Mouse (Mus musculus): ENCODE results near the gene Vps13c.

Gene Vps13c

GRCm38 (mm10) chr9:67839981-67840859 is at the start of gene Vps13c:
Vps13c (plus strand) TSS chr9:67840396.
- peak; percentile 67 for DNase-seq (ENCODE audit: low read depth, low spot score)

- DNase-seq (ENCODE audit: low read depth, low spot score), result no peak
These were observed 47.8 kb upstream of the Vps13c start for GRCm38 (mm10) chr9:67792405-67792804.

GRCm38 (mm10) chr9:67793501-67793900 is 46.7 kb upstream of the Vps13c start:
- no peak for DNase-seq (ENCODE audit: low read depth, low spot score)

GRCm38 (mm10) chr9:67794216-67794615 is 46.0 kb upstream of the Vps13c start:
- DNase-seq (ENCODE audit: low read depth, low spot score), result no peak

GRCm38 (mm10) chr9:67794668-67795067 is 45.5 kb upstream of the Vps13c start:
- DNase-seq (ENCODE audit: low read depth, low spot score), result no peak

GRCm38 (mm10) chr9:67795205-67795675 is 45.0 kb upstream of the Vps13c start:
- DNase-seq (ENCODE audit: low read depth, low spot score), result no peak

- DNase-seq (ENCODE audit: low read depth, low spot score), result peak; percentile 66
These were observed 40.9 kb upstream of the Vps13c start for GRCm38 (mm10) chr9:67799078-67799819.

- peak; percentile 71 for DNase-seq (ENCODE audit: low read depth, low spot score)
These were observed 38.0 kb upstream of the Vps13c start for GRCm38 (mm10) chr9:67802241-67802640.

GRCm38 (mm10) chr9:67807000-67807399 is 33.2 kb upstream of the Vps13c start:
- DNase-seq (ENCODE audit: low read depth, low spot score), result no peak

- DNase-seq (ENCODE audit: low read depth, low spot score), result no peak
These were observed 29.7 kb upstream of the Vps13c start for GRCm38 (mm10) chr9:67810527-67810926.

- no peak for DNase-seq (ENCODE audit: low read depth, low spot score)
These were observed 29.1 kb upstream of the Vps13c start for GRCm38 (mm10) chr9:67811116-67811515.

GRCm38 (mm10) chr9:67813171-67813570 is 27.0 kb upstream of the Vps13c start:
- DNase-seq (ENCODE audit: low read depth, low spot score), result peak; percentile 41

- DNase-seq (ENCODE audit: low read depth, low spot score), result peak; percentile 88
These were observed 26.4 kb upstream of the Vps13c start for GRCm38 (mm10) chr9:67813665-67814337.

GRCm38 (mm10) chr9:67816172-67816928 is 23.8 kb upstream of the Vps13c start:
- no peak for DNase-seq (ENCODE audit: low read depth, low spot score)

- DNase-seq (ENCODE audit: low read depth, low spot score), result peak; percentile 52
These were observed 22.1 kb upstream of the Vps13c start for GRCm38 (mm10) chr9:67817898-67818667.

GRCm38 (mm10) chr9:67818668-67818950 is 21.6 kb upstream of the Vps13c start:
- DNase-seq (ENCODE audit: low read depth, low spot score), result no peak

GRCm38 (mm10) chr9:67823131-67823530 is 17.1 kb upstream of the Vps13c start:
- no peak for DNase-seq (ENCODE audit: low read depth, low spot score)

- no peak for DNase-seq (ENCODE audit: low read depth, low spot score)
These were observed 14.7 kb upstream of the Vps13c start for GRCm38 (mm10) chr9:67825527-67825926.

GRCm38 (mm10) chr9:67828182-67828581 is 12.0 kb upstream of the Vps13c start:
- peak; percentile 67 for DNase-seq (ENCODE audit: low read depth, low spot score)

Measured in 3T3-L1 (cell line).